Mouse (Mus musculus) heart, postnatal 4 days (tissue): ENCODE data around the gene Gm37240. TPM values are rescaled to one million over a fixed set of nuclear protein-coding genes. Genes with fewer than 3 reads are reported as not detected.
"Not testable (repeated sequence)": the region's sequence is repeated elsewhere in the genome, so short reads cannot be mapped to it uniquely, and the experiment has no call there.

Source experiments
- DNase-seq: peaks from one replicate; pipeline ENCODE4 v3.0.0; 2021
- total RNA-seq, 2 experiments: library from RNA; stranded (reverse); gene quantifications; 2 replicates each; pipeline ENCODE4 v1.2.3; 2021

Gene Gm37240
- 10 to 100 TPM; 19.6 to 20.6 TPM for total RNA-seq

- peak; percentile 90 for DNase-seq
Measured at GRCm38 (mm10) chr3:85887239-85887827, at the start of gene Gm37240, which contains the start of gene Glt28d2. Gene Gm37240 (minus strand): TSS chr3:85887518. Gene Glt28d2 (minus strand): TSS chr3:85887516.

- no peak for DNase-seq
Measured at GRCm38 (mm10) chr3:85933586-85933985, 46.3 kb upstream of the Gm37240 start.

- no peak for DNase-seq
Measured at GRCm38 (mm10) chr3:85931859-85932258, 44.5 kb upstream of the Gm37240 start.

GRCm38 (mm10) chr3:85930671-85931255, 43.4 kb upstream of the Gm37240 start:
- DNase-seq = no peak

GRCm38 (mm10) chr3:85929711-85930110, 42.4 kb upstream of the Gm37240 start:
- no peak for DNase-seq

- DNase-seq = no peak
Measured at GRCm38 (mm10) chr3:85928140-85928611, 40.9 kb upstream of the Gm37240 start.

GRCm38 (mm10) chr3:85927296-85927695, 40.0 kb upstream of the Gm37240 start:
- DNase-seq = no peak

- peak; percentile 88 for DNase-seq
Measured at GRCm38 (mm10) chr3:85923954-85924945, 36.9 kb upstream of the Gm37240 start.

GRCm38 (mm10) chr3:85923343-85923742, 36.0 kb upstream of the Gm37240 start:
- DNase-seq = no peak

GRCm38 (mm10) chr3:85922331-85922730, 35.0 kb upstream of the Gm37240 start:
- peak; percentile 68 for DNase-seq

GRCm38 (mm10) chr3:85920671-85921070, 33.4 kb upstream of the Gm37240 start:
- DNase-seq = not testable (repeated sequence)

GRCm38 (mm10) chr3:85917600-85917999, 30.3 kb upstream of the Gm37240 start:
- peak; percentile 54 for DNase-seq

- DNase-seq = no peak
Measured at GRCm38 (mm10) chr3:85914806-85915205, 27.5 kb upstream of the Gm37240 start.

- DNase-seq = no peak
Measured at GRCm38 (mm10) chr3:85907136-85907535, 19.8 kb upstream of the Gm37240 start.

- no peak for DNase-seq
Measured at GRCm38 (mm10) chr3:85904371-85904770, 17.1 kb upstream of the Gm37240 start.

GRCm38 (mm10) chr3:85895020-85895419, 7.7 kb upstream of the Gm37240 start:
- DNase-seq = no peak

- no peak for DNase-seq
Measured at GRCm38 (mm10) chr3:85891571-85891970, 4.3 kb upstream of the Gm37240 start.

- DNase-seq = peak; percentile 43
Measured at GRCm38 (mm10) chr3:85888221-85888671, 928 bp upstream of the Gm37240 start.

GRCm38 (mm10) chr3:85886636-85887238, 581 bp downstream of the Gm37240 start:
- peak; percentile 31 for DNase-seq

GRCm38 (mm10) chr3:85885906-85886305, 1.4 kb downstream of the Gm37240 start:
- no peak for DNase-seq

- DNase-seq = peak; percentile 53
Measured at GRCm38 (mm10) chr3:85880687-85881086, 6.6 kb downstream of the Gm37240 start.

GRCm38 (mm10) chr3:85880068-85880467, 7.2 kb downstream of the Gm37240 start:
- DNase-seq = no peak
